Mouse (Mus musculus): ENCODE data around the gene Egln1.

Egln1 gene

DNA sequence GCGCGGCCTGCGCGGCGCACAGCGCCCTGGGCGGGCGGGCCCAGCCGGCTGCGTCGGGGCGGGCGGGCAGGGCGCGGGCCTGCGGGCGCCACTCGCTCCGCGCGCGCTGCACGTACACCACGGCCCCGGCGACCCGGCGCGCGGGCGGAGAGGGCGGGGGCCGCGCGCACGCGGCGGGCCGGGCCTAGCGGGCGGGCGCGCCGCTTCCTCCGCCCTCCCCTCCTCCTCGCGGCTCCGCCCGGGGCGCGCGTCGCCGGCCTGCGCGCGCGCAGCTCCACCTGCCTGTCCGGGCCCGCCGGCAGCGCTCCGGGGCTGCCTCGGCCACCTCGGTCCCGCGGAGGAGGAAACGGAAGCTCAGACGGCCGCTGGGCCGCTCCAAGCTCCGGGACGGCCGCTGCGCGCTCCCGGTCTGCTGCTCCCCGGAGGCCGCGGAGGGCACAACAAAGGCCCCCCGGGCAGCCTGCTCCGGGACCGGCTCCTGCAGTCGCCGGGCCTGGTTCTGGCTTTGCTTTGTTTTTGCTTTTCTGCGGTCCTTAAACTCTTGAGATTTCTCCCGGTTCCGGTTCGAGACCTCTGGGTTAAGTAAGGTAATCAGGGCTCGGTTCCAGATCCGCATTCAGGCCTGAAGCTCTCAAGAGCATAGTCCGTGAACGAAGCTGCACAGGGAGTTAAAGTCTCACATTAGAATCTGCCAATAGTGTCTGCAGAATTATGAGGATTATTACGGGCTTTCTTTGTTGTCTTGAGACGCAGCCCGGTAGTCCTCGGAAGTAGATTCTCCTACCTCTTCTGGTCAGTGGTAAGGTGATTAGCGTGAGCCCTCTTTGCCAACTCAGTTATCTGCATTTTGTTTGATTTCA lies at the start of gene Egln1:
Gene Egln1, minus strand, starts transcription at position 116 of the 860 bp plus-strand sequence.
- DNase-seq, result peak; percentile 78 to 87

GRCm38 (mm10) chr8:124995776-124996175 lies 46.7 kb upstream of the Egln1 start:
- DNase-seq, result no peak

DNA sequence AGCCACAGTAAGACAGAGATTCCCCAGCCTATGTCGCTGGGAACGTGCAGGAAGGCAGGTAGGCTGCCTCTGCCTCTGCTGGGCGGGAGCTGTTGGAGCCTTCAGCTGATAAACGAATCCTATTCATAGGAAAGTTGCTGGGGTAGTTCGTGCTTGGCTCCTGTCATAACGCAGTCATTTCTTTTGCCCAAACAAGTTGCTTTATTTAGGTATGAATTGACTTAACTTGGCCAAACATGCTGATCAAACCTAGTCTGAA lies 42.5 kb upstream of the Egln1 start:
- DNase-seq, result no peak

- DNase-seq, result peak in 1 of 2 experiments; percentile 16
These were observed 42.0 kb upstream of the Egln1 start for GRCm38 (mm10) chr8:124990923-124991667.

DNA sequence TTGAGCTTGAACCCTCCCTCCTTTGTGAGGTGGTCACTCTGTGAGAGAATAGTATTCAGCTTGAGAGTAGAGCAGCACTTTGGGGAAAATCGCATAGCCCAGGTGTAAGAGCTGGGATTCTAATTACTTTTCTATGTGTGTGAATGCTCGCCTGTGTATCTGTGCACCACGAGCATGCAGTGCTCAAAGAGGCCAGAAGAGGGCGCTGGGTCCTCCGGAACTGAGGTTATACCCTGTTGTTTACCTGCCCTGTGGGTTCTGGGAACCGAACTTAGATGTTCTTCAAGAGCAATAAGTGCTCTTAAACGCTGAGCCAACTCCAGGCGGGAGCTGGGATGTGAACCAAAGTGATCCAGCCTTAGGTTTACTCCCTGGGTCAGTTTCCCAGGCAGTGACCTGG lies 31.7 kb upstream of the Egln1 start:
- DNase-seq, result no peak

- DNase-seq, result no peak
These were observed 30.9 kb upstream of the Egln1 start for GRCm38 (mm10) chr8:124980036-124980435.

- DNase-seq, result no peak
These were observed 28.9 kb upstream of the Egln1 start for GRCm38 (mm10) chr8:124978026-124978425.

DNA sequence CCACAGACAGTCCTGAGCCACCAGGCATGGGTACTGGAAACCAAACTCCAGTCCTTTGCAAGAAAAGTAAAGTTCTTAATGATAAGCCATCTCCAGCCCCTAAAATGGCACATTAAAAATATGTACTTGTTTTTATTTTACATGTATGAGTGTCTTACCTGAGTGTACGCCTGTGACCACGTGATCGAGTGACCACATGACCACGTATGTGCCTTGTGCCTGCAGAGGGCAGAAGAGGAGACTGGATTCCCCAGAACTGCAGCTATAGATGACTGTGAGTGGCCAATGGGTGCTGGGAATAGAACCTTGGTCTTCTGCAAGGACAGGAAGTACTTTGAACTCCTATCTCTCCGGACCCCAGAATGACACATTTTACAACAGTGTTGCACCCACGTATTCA lies 27.1 kb upstream of the Egln1 start:
- DNase-seq, result no peak

DNA sequence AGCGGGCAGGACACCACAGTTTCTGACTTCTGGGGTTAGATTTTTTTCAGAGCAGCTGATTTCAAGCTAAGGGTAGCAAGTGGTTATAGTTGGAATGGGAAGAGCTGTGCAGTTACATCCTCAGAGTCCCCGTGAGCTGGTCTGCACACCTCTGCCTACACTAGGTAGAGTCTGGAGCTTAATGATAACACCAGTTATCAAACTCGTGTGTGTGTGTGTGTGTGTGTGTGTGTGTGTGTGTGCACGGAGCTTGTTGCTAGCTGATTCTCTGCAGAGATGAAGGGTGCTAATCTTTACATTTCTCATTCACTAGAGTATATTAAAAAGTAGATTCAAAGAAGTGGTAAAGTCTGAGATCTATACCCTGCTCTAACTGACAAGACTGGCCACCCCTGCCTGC lies 25.1 kb upstream of the Egln1 start:
- no peak for DNase-seq

- DNase-seq, result no peak
These were observed 24.1 kb upstream of the Egln1 start for GRCm38 (mm10) chr8:124973221-124973620.

DNA sequence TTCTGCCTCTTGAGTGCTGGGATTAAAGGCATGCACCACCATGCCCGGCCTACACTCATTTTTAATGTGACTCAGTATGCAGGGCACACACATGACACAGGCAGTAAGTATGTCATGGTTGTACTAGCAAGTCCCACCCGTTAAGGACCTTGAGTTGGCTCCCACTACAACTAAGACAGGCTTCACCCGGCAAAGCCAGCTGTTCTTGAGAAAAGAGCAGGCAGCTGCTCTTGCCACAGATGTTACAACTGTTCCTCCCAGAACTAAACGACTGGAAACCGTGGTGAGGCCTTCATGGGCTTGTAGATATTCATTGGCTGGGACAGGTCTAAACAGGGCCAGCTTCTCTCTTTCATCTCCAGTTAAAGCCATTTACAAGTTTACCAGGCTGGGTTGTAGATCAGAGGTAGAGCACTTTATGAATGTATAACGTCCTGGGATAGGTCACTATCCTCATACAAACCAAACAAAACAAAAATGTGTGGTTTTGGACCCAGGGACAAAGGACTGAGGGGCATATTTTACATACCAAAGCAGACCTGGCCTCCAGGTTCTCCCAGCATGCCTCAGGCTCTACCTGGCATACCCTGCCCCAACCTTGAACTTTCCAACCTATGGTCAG lies 21.3 kb upstream of the Egln1 start:
- DNase-seq, result no peak

GRCm38 (mm10) chr8:124964966-124965365 lies 15.8 kb upstream of the Egln1 start:
- DNase-seq, result no peak

DNA sequence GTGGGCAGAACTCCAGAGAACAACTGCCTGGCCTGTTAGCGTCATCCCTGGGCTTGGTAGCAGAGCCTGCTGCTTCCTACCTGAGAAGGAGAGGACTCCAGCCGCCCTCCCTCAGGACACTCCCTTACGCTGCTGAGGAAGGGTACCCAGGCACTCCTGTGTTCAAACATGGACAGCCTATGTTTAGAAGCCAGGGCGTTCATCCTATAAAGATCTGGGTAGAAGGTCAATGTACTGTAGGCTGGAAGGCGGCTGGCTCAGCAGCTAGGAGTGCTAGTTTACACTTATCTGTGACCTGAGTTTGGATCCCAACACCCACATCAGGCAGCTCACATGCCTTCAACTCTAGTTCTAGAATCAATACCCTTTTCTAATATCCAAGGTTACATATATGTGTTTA lies 14.1 kb upstream of the Egln1 start:
- DNase-seq, result no peak

DNA sequence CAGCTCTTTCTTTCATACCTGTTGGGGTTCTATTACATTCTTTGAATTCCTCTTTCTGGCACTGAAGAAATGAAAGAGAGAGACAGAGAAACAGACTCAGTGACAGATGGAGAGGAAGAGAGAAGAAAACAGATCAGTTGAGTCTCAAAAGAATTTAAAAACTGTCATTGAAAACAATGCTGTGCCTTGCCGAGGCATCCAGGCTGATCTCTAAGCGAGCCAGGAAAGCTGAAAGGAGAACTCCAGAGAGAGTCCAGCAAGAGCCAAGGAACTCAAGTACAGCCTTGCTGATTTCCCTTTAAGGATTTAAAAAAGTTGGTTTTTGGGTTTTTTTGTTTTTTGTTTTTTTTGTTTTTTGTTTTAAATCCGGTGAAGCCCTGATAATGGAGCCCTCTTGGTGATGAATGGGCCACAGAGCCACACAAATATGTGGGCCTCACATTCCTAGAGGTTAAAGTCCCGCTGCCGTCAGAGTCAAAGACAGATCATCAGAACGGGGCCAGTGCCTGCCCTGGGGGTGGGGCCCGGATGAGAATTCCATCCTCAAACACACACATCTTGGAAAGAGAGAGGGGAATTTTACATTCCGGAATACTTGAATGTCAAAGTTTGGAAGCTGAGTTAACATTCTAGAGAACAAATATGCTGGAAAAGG lies 11.2 kb upstream of the Egln1 start:
- DNase-seq, result peak; percentile 50 to 70

DNA sequence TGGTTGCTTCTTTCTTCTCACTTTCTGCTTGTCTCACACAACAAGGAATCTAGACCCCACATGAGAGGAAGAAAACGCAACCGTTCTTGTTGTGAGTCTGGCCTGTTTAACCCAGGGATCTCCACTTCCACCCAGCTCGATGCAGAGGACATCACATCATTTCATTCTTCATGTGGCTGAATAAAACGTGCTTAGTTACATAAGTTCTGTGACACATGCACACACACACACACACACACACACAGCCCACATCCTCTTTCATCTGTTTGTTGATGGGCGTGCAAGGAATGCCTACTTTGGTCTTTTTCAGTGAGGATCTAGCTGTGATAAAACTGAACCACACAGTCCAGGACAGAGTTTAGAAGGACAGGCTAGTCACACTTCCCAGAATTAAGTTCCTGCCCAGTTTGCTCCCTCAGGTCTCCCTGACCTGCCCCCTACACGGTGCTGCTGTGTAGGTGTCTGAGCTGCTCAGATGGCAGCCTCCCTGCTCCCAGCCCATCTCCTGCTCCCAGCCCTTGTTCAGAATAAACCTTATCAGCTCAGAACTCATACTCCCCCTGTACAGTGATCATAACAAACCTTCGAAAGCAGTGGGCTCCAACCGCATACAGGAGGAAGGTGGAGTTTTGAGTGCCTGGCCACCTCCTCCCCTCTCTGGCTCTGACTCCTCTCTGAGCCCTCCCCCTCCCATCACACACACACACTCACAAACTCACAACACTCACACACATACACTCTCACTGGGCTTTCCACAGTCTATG lies 10.5 kb upstream of the Egln1 start:
- peak in 1 of 2 experiments; percentile 23 for DNase-seq

GRCm38 (mm10) chr8:124954572-124955082 lies 5.5 kb upstream of the Egln1 start:
- no peak for DNase-seq

DNA sequence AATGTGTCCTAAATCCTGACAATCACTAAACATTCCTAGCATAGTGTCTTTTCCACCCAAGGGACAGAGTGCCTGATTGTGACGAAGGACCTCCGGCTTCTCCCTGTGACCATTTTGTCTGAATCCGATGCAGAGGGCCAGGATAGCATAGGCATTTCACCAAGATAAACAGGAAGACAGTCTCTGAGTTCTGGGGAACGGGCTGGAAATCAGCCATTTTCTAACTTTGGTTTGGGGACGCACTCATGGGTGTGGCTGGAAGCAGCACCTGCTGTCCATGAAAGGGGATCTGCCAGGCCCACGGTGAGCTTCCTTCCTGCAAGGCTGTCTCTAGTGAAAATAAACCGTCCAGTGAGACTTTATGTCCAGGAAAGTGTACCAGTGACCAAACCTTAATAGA lies 4.1 kb upstream of the Egln1 start:
- peak in 1 of 2 experiments; percentile 16 for DNase-seq

GRCm38 (mm10) chr8:124950865-124951264 lies 1.7 kb upstream of the Egln1 start:
- no peak for DNase-seq

GRCm38 (mm10) chr8:124950069-124950456 lies 939 bp upstream of the Egln1 start:
- DNase-seq, result no peak

DNA sequence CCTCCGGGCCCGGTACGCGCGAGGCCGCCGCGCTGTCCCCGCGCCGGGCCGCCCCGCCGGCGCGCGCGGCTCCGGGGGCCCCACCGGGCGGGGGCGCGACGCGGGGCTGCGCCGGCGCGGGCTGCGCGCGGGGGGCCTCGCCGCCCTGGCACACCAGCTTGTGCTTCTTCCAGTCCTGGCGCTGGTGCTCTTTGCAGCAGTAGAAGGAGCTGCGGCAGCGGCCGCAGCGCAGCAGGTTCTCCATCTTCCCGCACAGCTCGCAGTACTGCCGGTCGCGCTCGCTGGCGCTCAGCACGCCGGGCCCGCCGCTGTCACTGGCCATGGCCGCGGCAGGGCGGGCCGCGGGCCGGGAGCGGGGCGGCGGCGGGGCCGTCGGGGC lies 402 bp downstream of the Egln1 start:
- peak; percentile 42 to 58 for DNase-seq

GRCm38 (mm10) chr8:124947865-124948732 lies 1.0 kb downstream of the Egln1 start:
- peak; percentile 63 to 73 for DNase-seq
